Mouse (Mus musculus): ENCODE results near the gene Cpne4. TPM values are rescaled to one million over a fixed set of nuclear protein-coding genes. Genes with fewer than 3 reads are reported as not detected.

Cpne4 gene
- polyA plus RNA-seq, 1 experiment: 0.09 TPM

DNA sequence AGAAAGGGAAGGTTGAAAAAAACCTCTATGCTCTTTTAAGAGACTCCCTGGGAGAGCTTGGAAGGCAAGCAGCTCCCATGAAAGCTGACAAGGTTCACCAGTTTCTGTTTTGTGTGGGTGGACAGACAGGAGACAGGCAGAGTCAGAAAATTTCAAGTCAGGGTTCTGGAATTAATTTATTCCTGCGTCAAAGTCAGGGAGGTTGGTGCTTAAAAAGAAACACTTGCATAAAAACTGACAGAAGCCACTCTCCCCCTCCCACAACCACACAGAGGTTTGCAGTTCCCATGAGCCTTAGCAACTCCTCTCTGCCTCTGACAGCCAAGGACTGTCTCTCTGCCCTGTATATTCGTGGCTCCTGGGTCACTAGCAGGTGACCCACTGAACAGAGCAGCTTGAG is 463.6 kb downstream of the Cpne4 start:
- no peak overlapping the region for H3K4me3 ChIP-seq (ENCODE audit: extremely low read depth, insufficient read depth, insufficient read length)
- no peaks in the 10 kb centered on the region for H3K4me1 ChIP-seq (ENCODE audit: control insufficient read depth, insufficient read depth, insufficient read length)
- no peak for TF ChIP-seq POLR2A (IDR thresholded peaks at IDR 0.05; ENCODE audit: low read depth, low read length)
- TF ChIP-seq CTCF (IDR thresholded peaks at IDR 0.05; ENCODE audit: extremely low read depth, insufficient read depth, insufficient read length, insufficient replicate concordance): no peak
- H3K27ac ChIP-seq (ENCODE audit: insufficient read depth, low read length): no peak overlapping the region
- no peaks in the 10 kb centered on the region for H3K36me3 ChIP-seq (ENCODE audit: control insufficient read depth, insufficient read depth, low read length)
- DNase-seq (ENCODE audit: low read depth in 1 of 2, low spot score in 2 of 2): no peak
- H3K27me3 ChIP-seq (ENCODE audit: control insufficient read depth, insufficient read depth, low read length): no peaks in the 10 kb centered on the region
- WGBS: 29% methylated on average over 2 of the region's 2 CpGs

GRCm38 (mm10) chr9:105018186-105018585 is 471.1 kb downstream of the Cpne4 start:
- no peaks in the 10 kb centered on the region for H3K27me3 ChIP-seq (ENCODE audit: control insufficient read depth, insufficient read depth, low read length)
- no peaks in the 10 kb centered on the region for H3K36me3 ChIP-seq (ENCODE audit: control insufficient read depth, insufficient read depth, low read length)
- TF ChIP-seq CTCF (IDR thresholded peaks at IDR 0.05; ENCODE audit: extremely low read depth, insufficient read depth, insufficient read length, insufficient replicate concordance) (no peak), POLR2A (IDR thresholded peaks at IDR 0.05; ENCODE audit: low read depth, low read length) (no peak)
- 83% methylated on average over 7 of the region's 7 CpGs for WGBS
- DNase-seq (ENCODE audit: low read depth in 1 of 2, low spot score in 2 of 2): no peak
- H3K27ac ChIP-seq (ENCODE audit: insufficient read depth, low read length): no peak overlapping the region
- H3K4me3 ChIP-seq (ENCODE audit: extremely low read depth, insufficient read depth, insufficient read length): no peak overlapping the region
- H3K4me1 ChIP-seq (ENCODE audit: control insufficient read depth, insufficient read depth, insufficient read length): no peaks in the 10 kb centered on the region

DNA sequence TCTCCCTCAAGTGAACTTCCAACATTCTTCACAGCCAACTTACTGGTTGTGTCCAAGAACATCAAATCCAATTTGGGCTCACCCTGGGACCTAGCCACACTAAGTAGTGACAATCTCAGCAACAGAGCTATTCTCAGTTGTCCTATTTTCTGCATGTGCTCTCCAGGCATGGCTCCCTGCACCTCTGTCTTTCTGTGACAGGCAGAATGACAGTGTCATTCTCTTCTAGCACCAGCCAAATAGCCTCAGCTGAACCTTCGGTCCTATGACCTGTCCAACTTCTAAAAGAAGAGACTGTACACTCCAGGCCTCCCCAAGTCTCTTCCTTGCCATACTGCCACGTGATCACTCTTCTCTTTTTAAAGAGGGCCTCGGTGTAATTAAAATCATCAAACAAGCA is 481.2 kb downstream of the Cpne4 start:
- H3K4me1 ChIP-seq (ENCODE audit: control insufficient read depth, insufficient read depth, insufficient read length): no peaks in the 10 kb centered on the region
- DNase-seq (ENCODE audit: low read depth in 1 of 2, low spot score in 2 of 2): no peak
- H3K27ac ChIP-seq (ENCODE audit: insufficient read depth, low read length): no peak overlapping the region
- TF ChIP-seq CTCF (IDR thresholded peaks at IDR 0.05; ENCODE audit: extremely low read depth, insufficient read depth, insufficient read length, insufficient replicate concordance) (no peak), POLR2A (IDR thresholded peaks at IDR 0.05; ENCODE audit: low read depth, low read length) (no peak)
- no peaks in the 10 kb centered on the region for H3K36me3 ChIP-seq (ENCODE audit: control insufficient read depth, insufficient read depth, low read length)
- no peak overlapping the region for H3K4me3 ChIP-seq (ENCODE audit: extremely low read depth, insufficient read depth, insufficient read length)
- WGBS: 75% methylated on average over 3 of the region's 3 CpGs
- H3K27me3 ChIP-seq (ENCODE audit: control insufficient read depth, insufficient read depth, low read length): no peaks in the 10 kb centered on the region

DNA sequence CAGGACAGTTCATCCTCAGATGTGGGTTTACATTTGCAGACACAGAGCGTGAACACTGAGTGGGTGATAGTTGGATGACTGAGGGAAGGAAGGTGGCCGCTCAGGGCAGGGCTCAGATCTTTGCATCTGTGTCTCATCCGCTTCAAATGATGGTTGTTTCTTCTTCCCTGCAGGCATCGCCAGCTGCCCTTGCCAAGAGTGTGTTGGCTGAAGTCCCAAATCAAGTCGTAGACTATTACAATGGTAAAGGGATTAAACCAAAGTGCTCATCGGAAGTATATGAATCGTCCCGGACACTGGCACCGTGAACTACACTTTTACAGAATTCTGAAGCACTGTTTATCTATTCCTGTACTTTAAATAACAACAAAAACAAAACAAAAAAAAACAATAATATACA is 485.5 kb downstream of the Cpne4 start:
- H3K4me3 ChIP-seq (ENCODE audit: extremely low read depth, insufficient read depth, insufficient read length): no peak overlapping the region
- H3K4me1 ChIP-seq (ENCODE audit: control insufficient read depth, insufficient read depth, insufficient read length): no peaks in the 10 kb centered on the region
- TF ChIP-seq POLR2A (IDR thresholded peaks at IDR 0.05; ENCODE audit: low read depth, low read length): no peak
- TF ChIP-seq CTCF (IDR thresholded peaks at IDR 0.05; ENCODE audit: extremely low read depth, insufficient read depth, insufficient read length, insufficient replicate concordance): no peak
- H3K36me3 ChIP-seq (ENCODE audit: control insufficient read depth, insufficient read depth, low read length): no peaks in the 10 kb centered on the region
- WGBS: 88% methylated on average over 9 of the region's 9 CpGs
- DNase-seq (ENCODE audit: low read depth in 1 of 2, low spot score in 2 of 2): no peak
- H3K27ac ChIP-seq (ENCODE audit: insufficient read depth, low read length): no peak overlapping the region
- H3K27me3 ChIP-seq (ENCODE audit: control insufficient read depth, insufficient read depth, low read length): no peaks in the 10 kb centered on the region

- Histone ChIP-seq H3K27ac (ENCODE audit: insufficient read depth, low read length) (no peak overlapping the region), H3K4me1 (ENCODE audit: control insufficient read depth, insufficient read depth, insufficient read length) (no peaks in the 10 kb centered on the region), H3K36me3 (ENCODE audit: control insufficient read depth, insufficient read depth, low read length) (no peaks in the 10 kb centered on the region), H3K4me3 (ENCODE audit: extremely low read depth, insufficient read depth, insufficient read length) (no peak overlapping the region), H3K27me3 (ENCODE audit: control insufficient read depth, insufficient read depth, low read length) (no peaks in the 10 kb centered on the region)
- TF ChIP-seq POLR2A (IDR thresholded peaks at IDR 0.05; ENCODE audit: low read depth, low read length): no peak
- no peak for TF ChIP-seq CTCF (IDR thresholded peaks at IDR 0.05; ENCODE audit: extremely low read depth, insufficient read depth, insufficient read length, insufficient replicate concordance)
- no peak for DNase-seq (ENCODE audit: low read depth in 1 of 2, low spot score in 2 of 2)
- 92% methylated on average over 7 of the region's 7 CpGs for WGBS
Measured at GRCm38 (mm10) chr9:105033641-105034040, 486.6 kb downstream of the Cpne4 start.

GRCm38 (mm10) chr9:105037847-105038246 is 490.8 kb downstream of the Cpne4 start:
- H3K27me3 ChIP-seq (ENCODE audit: control insufficient read depth, insufficient read depth, low read length): no peaks in the 10 kb centered on the region
- 71% methylated on average over 3 of the region's 3 CpGs for WGBS

GRCm38 (mm10) chr9:105046014-105046413 is 498.9 kb downstream of the Cpne4 start:
- H3K27ac ChIP-seq (ENCODE audit: insufficient read depth, low read length): no peak overlapping the region
- H3K27me3 ChIP-seq (ENCODE audit: control insufficient read depth, insufficient read depth, low read length): no peaks in the 10 kb centered on the region; the same call in 1 of the 2 replicates
- no peak for DNase-seq (ENCODE audit: low read depth in 1 of 2, low spot score in 2 of 2)
- TF ChIP-seq CTCF (IDR thresholded peaks at IDR 0.05; ENCODE audit: extremely low read depth, insufficient read depth, insufficient read length, insufficient replicate concordance) (no peak), POLR2A (IDR thresholded peaks at IDR 0.05; ENCODE audit: low read depth, low read length) (no peak)
- no peak overlapping the region for H3K4me3 ChIP-seq (ENCODE audit: extremely low read depth, insufficient read depth, insufficient read length)
- WGBS: 79% methylated on average over 7 of the region's 7 CpGs
- H3K4me1 ChIP-seq (ENCODE audit: control insufficient read depth, insufficient read depth, insufficient read length): no peaks in the 10 kb centered on the region
- H3K36me3 ChIP-seq (ENCODE audit: control insufficient read depth, insufficient read depth, low read length): no peaks in the 10 kb centered on the region

More at GRCm38 (mm10) chr9:105037847-105038246, 490.8 kb downstream of the Cpne4 start:
- no peak for DNase-seq (ENCODE audit: low read depth in 1 of 2, low spot score in 2 of 2)
- Histone ChIP-seq H3K27ac (ENCODE audit: insufficient read depth, low read length) (no peak overlapping the region), H3K4me3 (ENCODE audit: extremely low read depth, insufficient read depth, insufficient read length) (no peak overlapping the region), H3K4me1 (ENCODE audit: control insufficient read depth, insufficient read depth, insufficient read length) (no peaks in the 10 kb centered on the region), H3K36me3 (ENCODE audit: control insufficient read depth, insufficient read depth, low read length) (no peaks in the 10 kb centered on the region)
- TF ChIP-seq POLR2A (IDR thresholded peaks at IDR 0.05; ENCODE audit: low read depth, low read length): no peak
- no peak for TF ChIP-seq CTCF (IDR thresholded peaks at IDR 0.05; ENCODE audit: extremely low read depth, insufficient read depth, insufficient read length, insufficient replicate concordance)
